Mouse (Mus musculus): ENCODE data around the gene Lhfpl3.

DNA sequence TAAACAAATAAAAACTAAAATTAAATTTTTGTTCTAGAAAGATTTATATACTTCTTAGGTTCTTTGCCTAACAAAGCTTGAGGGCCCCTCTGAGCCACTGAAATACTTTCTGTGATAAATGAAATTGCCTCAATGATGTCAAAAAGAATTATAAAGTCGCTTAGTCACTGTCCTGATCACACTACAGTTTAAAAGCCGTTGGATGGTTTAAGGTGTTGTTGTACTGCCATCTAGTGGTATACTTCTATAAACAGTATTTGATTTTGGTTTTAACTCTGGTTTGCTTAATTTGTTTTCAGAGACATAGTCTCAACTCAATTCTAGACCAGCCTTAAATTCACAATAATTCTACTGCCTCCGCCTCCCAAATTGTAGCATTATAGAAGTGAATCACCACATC is 539.0 kb downstream of the Lhfpl3 start:
- no peak for TF ChIP-seq CTCF (IDR thresholded peaks at IDR 0.05; ENCODE audit: borderline replicate concordance, control insufficient read depth, extremely low read depth, insufficient read depth, low read length, poor library complexity)
- TF ChIP-seq POLR2A (IDR thresholded peaks at IDR 0.05; ENCODE audit: control insufficient read depth, extremely low read depth, insufficient read depth, low read length, poor library complexity): no peak

Data from thymus, adult 2 months (tissue).